Mouse (Mus musculus): ENCODE results near the gene Rpl3.
A peak's percentile ranks its signal among the peaks of the same experiment; 100 is the strongest.

Rpl3 gene

GRCm38 (mm10) chr15:80114414-80114813 is 22.7 kb upstream of the Rpl3 start:
- DNase-seq, result no peak

GRCm38 (mm10) chr15:80112499-80112898 is 20.8 kb upstream of the Rpl3 start:
- DNase-seq, result peak; percentile 22

GRCm38 (mm10) chr15:80111436-80111835 is 19.8 kb upstream of the Rpl3 start:
- DNase-seq, result no peak

GRCm38 (mm10) chr15:80107575-80107974 is 15.9 kb upstream of the Rpl3 start:
- DNase-seq, result no peak

- DNase-seq, result no peak
These were observed 15.5 kb upstream of the Rpl3 start for GRCm38 (mm10) chr15:80107143-80107542.

- peak; percentile 55 for DNase-seq
These were observed 14.1 kb upstream of the Rpl3 start for GRCm38 (mm10) chr15:80105490-80106410.

- no peak for DNase-seq
These were observed 10.8 kb upstream of the Rpl3 start for GRCm38 (mm10) chr15:80102495-80102894.

GRCm38 (mm10) chr15:80101503-80101902 is 9.8 kb upstream of the Rpl3 start:
- no peak for DNase-seq

- no peak for DNase-seq
These were observed 9.2 kb upstream of the Rpl3 start for GRCm38 (mm10) chr15:80100871-80101270.

GRCm38 (mm10) chr15:80100196-80100595 is 8.5 kb upstream of the Rpl3 start:
- no peak for DNase-seq

- no peak for DNase-seq
These were observed 7.8 kb upstream of the Rpl3 start for GRCm38 (mm10) chr15:80099477-80099876.

- peak; percentile 66 for DNase-seq
These were observed 7.1 kb upstream of the Rpl3 start for GRCm38 (mm10) chr15:80098809-80099208.

- peak; percentile 55 for DNase-seq
These were observed 6.4 kb upstream of the Rpl3 start for GRCm38 (mm10) chr15:80097999-80098461.

GRCm38 (mm10) chr15:80096946-80097881 is 5.5 kb upstream of the Rpl3 start:
- DNase-seq, result peak; percentile 62

- DNase-seq, result no peak
These were observed 4.7 kb upstream of the Rpl3 start for GRCm38 (mm10) chr15:80096406-80096805.

- no peak for DNase-seq
These were observed 3.9 kb upstream of the Rpl3 start for GRCm38 (mm10) chr15:80095596-80095995.

- no peak for DNase-seq
These were observed 2.5 kb upstream of the Rpl3 start for GRCm38 (mm10) chr15:80094201-80094600.

GRCm38 (mm10) chr15:80092599-80092998 is 931 bp upstream of the Rpl3 start:
- no peak for DNase-seq

- DNase-seq, result no peak
These were observed 373 bp upstream of the Rpl3 start for GRCm38 (mm10) chr15:80092041-80092441.

- peak; percentile 71 for DNase-seq
These were observed 937 bp downstream of the Rpl3 start for GRCm38 (mm10) chr15:80090741-80091120.

- DNase-seq, result no peak
These were observed 1.5 kb downstream of the Rpl3 start for GRCm38 (mm10) chr15:80090155-80090554.

GRCm38 (mm10) chr15:80088637-80089036 is 3.0 kb downstream of the Rpl3 start:
- peak; percentile 94 for DNase-seq

- DNase-seq, result no peak
These were observed 4.2 kb downstream of the Rpl3 start for GRCm38 (mm10) chr15:80087406-80088012.

Measured in retina, postnatal 1 day (tissue).